Mouse (Mus musculus) megakaryocyte, adult 5-6 weeks (primary cell): ENCODE measurements at regions not wholly inside any gene's neighbourhood (a gene's known extent, or its start where the extent isn't known, plus 50 kb on each side); places are given as distances from the start of the nearest gene placed in this dataset.

Source experiments
- ATAC-seq: 2 replicates; pipeline ENCODE4 v1.8.0; 2016; ENCODE audit warnings: mild to moderate bottlenecking, inconsistent platforms; ENCODE audit not compliant: poor library complexity, severe bottlenecking

GRCm38 (mm10) chr10:19297669-19298068 lies 58.7 kb upstream of the Olig3 start:
- ATAC-seq: no peak

DNA sequence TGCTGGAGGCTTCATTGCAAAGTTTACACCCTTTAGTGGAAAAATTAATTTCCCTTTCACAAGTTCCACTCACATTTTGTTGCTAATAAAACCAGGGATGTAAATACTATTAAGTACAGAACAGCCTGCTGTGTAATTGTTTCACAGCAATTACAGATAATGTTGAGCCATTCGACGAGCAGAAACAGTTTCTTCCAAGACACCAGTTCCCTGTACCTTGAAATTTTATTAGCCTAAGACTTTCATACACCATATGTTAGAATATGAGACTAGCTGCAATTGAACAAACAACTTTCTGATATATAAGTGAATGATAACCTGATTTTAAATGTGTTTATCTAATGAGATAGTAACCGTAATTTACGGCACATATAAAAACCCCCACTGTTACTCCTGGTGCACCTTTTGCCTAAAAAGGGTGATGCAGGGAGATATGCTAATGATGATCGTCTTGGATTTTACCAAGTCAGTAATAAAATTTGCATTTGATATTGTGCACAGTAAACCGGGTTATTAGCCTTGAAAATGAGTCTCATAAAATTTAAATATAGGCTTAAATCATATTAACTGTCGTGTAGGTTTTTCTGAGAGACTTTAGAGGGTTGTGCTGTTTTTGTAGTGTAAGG lies 60.8 kb upstream of the Olig3 start:
- ATAC-seq: no peak

- ATAC-seq: peak; percentile 57
Observed at GRCm38 (mm10) chr10:19291474-19291873, 64.9 kb upstream of the Olig3 start.

DNA sequence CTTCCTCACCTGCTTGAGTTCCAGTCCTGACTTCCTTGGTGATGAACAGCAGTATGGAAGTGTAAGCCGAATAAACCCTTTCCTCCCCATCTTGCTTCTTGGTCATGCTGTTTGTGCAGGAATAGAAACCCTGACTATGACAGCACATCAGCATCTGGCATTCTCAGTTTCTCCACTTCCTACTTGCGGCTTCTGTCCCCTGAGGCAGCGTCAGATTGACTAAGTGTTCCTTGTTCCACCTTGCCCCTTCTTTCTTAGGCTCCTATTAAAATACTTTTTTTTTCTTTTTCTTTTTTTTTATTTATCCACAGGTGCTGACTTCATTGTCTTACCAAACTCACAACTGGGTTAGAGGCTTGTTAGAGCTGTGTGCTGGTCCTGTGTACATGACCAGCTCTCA lies 65.3 kb upstream of the Olig3 start:
- peak; percentile 76 for ATAC-seq

DNA sequence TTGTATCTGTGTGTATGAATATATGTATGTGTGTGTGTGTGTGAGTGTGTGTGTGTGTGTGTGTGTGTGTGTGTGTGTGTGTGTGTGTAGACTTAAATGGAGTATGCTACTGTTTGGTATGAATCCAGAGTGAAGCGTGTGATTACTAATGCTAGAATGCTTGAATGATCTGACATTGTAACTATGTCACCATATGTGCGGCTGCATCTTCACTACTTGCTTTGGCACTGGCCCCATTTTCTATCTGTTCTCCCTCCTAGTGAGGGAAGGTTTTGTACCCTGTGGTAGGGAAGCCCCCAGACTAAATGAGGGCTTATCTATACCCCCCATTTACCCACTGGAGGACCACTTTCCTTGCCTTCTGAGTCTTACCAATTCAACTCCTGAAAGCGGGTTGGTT lies 74.2 kb upstream of the Olig3 start:
- ATAC-seq: no peak

DNA sequence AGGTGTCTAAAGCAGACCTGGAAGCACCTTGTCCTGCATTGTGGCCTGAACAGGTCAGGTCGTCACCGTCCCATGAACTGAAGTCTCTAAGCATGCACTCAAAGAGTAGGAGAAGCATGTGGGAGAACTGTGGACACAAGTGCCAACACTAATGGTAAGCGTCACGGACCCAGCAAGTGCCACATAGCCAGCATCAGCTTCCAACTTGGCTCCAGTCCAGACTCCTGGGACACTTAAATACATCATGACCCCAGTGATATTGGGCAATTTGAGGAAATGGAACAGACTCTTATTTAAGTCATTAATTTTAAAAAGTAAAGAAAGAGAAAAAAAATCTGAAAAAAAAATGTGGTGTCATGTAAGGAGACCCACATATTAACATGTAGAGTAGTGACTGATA lies 75.3 kb upstream of the Olig3 start:
- no peak for ATAC-seq

- ATAC-seq: no peak
Observed at GRCm38 (mm10) chr10:19278189-19278842, 78.0 kb upstream of the Olig3 start.

- ATAC-seq: no peak
Observed at GRCm38 (mm10) chr10:19277103-19277827, 79.1 kb upstream of the Olig3 start.

- no peak for ATAC-seq
Observed at GRCm38 (mm10) chr10:19274985-19275384, 81.3 kb upstream of the Olig3 start.

- no peak for ATAC-seq
Observed at GRCm38 (mm10) chr10:19269418-19269817, 86.9 kb upstream of the Olig3 start.

DNA sequence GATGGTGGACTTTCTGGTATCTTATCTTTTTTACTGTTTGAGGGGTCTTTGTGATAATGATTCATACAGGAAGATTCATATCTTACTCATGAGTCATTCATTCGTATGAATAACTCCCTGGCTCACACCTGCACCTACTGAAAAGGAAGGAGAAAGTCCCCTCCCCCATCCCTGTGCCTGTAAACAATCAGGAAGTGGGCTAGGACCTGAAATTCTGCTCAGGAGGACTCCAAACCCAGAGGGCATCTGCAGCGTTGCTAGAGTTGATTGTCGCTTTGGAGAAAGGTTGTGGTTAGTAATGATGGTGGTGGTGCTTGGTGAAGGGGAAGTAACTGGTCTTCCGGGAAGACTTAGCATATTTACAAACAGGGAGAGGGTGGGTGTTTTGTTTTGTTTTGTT lies 88.3 kb upstream of the Olig3 start:
- no peak for ATAC-seq

DNA sequence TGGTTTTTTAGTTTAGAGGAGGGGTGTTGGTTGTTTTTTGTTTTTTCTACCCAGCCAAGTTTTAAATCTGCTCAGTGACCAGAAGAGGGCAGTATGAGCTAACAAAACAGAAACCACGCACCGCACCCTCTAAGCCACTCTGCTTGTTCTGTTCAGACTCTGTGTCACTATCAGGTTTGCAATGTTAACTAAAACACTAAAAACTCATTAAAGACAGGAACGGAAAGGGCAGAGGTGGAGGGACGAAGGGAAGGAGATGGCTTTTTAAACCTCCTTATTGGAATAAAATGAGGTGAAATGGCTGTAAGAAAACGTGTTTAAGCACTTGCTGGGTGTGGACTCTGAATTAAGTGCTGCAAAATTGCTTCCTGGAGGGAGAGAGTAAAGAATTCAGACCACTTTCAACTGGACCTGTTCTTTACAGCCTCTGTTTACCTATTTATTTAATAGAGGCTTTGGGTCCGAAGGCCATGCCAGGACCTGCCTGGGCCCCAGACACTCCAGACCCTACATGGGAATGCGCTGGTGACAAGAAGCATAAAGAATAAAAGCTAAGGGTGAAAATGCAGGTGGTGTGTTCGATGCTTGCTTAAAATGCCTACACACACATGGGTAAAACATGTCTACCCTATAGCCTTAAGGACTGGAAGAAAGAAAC lies 116.1 kb upstream of the Olig3 start:
- peak; percentile 84 for ATAC-seq

- no peak for ATAC-seq
Observed at GRCm38 (mm10) chr10:19216240-19216639, 140.1 kb upstream of the Olig3 start.

DNA sequence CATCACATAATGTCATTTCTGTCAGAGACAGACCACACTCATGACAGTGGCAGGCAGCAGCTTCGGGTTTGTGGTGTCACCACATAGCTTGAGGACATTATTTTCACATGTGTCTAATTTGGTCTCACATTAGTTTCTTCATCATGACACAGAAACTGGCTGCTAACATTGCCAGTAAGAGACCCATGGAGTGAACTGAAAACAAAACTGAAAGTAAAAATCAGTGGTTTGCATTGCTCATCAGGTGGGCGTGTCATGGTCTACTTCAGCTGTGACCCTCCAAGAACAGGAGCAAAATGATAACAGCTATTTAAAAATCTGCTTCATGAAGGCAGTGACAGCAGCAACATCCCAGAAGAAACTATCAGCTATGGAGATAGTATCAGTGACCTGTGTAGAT lies 146.6 kb upstream of the Olig3 start:
- ATAC-seq: peak; percentile 45

DNA sequence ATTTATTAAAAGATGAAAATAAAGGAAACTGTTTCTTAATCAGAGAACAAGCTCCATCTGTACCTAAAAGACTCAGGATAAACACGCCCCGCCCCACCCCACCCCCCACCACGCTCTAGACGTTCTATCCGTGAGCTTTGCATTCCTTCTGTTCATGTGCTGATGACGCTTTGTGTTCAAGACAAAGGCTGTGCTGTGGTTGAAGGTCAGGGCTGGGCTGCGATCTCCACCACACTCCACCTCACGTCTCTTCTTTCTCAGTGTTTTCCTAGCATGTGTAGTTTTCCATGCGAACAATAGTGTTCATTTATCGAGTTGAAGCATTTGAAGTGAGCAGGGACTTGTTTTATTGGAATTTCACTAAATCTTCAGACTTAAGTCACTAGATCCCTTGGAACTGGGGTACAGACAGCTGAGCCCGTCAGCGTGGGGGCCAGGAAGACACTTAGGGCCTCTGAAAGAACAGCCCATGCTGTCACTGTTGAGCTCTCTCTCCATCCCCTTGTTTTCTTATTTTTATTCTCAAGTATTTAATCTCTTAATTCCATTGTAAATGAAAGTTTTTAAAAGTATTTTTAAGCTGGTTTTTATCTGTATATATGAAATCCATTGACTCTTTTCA lies 148.1 kb upstream of the Olig3 start:
- no peak for ATAC-seq

GRCm38 (mm10) chr10:19207505-19207904 lies 148.8 kb upstream of the Olig3 start:
- no peak for ATAC-seq

GRCm38 (mm10) chr10:19200311-19200710 lies 156.0 kb upstream of the Olig3 start:
- ATAC-seq: no peak

DNA sequence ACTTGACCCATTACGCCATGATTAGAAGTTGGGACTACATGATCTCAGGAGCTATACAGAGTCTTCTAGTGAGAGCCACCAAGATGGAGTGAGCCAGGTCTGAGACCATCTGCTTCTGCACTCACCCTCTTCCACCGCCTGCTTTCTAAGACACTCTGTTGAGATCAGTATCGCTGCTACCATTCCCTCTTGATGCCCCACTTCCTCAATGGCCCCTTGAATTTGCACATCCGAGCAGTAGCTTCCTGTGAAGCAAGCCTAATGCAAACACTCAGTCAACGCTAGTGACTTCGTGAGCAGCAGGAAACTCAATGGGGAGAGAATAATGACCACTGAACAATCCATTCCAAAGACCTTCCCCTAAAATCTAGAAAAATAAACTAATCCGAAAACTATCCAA lies 160.7 kb upstream of the Olig3 start:
- ATAC-seq: peak; percentile 79

DNA sequence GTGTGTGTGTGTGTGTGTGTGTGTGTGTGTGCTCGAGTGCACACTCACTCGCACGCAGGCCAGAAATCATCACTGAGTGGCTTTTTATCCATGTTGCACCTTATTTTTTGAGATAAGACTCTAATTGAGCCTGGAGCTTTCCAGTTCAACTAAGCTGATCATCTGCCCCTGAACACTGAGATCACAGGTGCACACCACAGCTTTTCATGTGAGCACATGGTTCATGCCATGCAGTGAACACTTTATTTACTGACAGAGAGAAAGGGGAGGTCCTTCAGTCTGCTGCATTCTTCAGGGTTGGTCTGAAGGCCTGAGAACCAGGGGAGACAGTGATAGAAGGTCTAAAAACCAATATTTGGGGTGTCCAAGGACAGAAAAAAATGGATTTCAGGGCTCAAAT lies 161.7 kb upstream of the Olig3 start:
- no peak for ATAC-seq

GRCm38 (mm10) chr10:19192971-19193758 lies 163.2 kb upstream of the Olig3 start:
- ATAC-seq: no peak
